Mouse (Mus musculus) C2C12 (cell line): ENCODE measurements around the gene Amer2. TPM values are rescaled to one million over a fixed set of nuclear protein-coding genes. Genes with fewer than 3 reads are reported as not detected.

Experiments
- H3K27me3 ChIP-seq: one replicate; pipeline ENCODE4 v1.6.1; 2011; ENCODE audit not compliant: control insufficient read depth, insufficient read depth, insufficient read length
- H3K36me3 ChIP-seq: one replicate; pipeline ENCODE4 v1.6.1; 2011; ENCODE audit not compliant: control insufficient read depth, insufficient read depth
- H3K4me3 ChIP-seq: one replicate; pipeline ENCODE4 v1.5.1; 2011; ENCODE audit warnings: mild to moderate bottlenecking, control low read depth; ENCODE audit not compliant: poor library complexity, insufficient read depth, severe bottlenecking
- H3K79me2 ChIP-seq: one replicate; pipeline ENCODE4 v1.6.1; 2011; ENCODE audit not compliant: control insufficient read depth, insufficient read depth
- H3K79me3 ChIP-seq: one replicate; pipeline ENCODE4 v1.6.1; 2011; ENCODE audit warnings: low read depth, control low read depth
- H3ac ChIP-seq: one replicate; pipeline ENCODE3; 2011; ENCODE audit warnings: low read depth; ENCODE audit not compliant: control insufficient read depth, insufficient read length
- CEBPB ChIP-seq: IDR thresholded peaks from one replicate; pipeline ENCODE4 v1.6.1; 2011; ENCODE audit warnings: low read depth, mild to moderate bottlenecking, control low read depth, moderate library complexity
- CTCF ChIP-seq: IDR thresholded peaks from one replicate; pipeline ENCODE4 v1.5.1; 2011; ENCODE audit not compliant: control insufficient read depth, insufficient read depth, insufficient read length
- FOSL1 ChIP-seq: IDR thresholded peaks from one replicate; pipeline ENCODE4 v1.8.0; 2011; ENCODE audit warnings: mild to moderate bottlenecking, low read length; ENCODE audit not compliant: poor library complexity, insufficient read depth, severe bottlenecking
- MAX ChIP-seq: IDR thresholded peaks from one replicate; pipeline ENCODE4 v1.6.1; 2011; ENCODE audit warnings: mild to moderate bottlenecking, control low read depth
- MYOD1 ChIP-seq: IDR thresholded peaks from one replicate; pipeline ENCODE4 v1.6.1; 2011; ENCODE audit warnings: low read depth; ENCODE audit not compliant: control insufficient read depth, insufficient read length
- MYOG ChIP-seq: IDR thresholded peaks from one replicate; pipeline ENCODE4 v1.6.1; 2011; ENCODE audit not compliant: control insufficient read depth, insufficient read length; ENCODE audit errors: extremely low read depth
- USF1 ChIP-seq: IDR thresholded peaks from one replicate; pipeline ENCODE4 v1.6.1; 2011; ENCODE audit warnings: low read depth, mild to moderate bottlenecking, control low read depth, moderate library complexity
- polyA plus RNA-seq: library from polyadenylated mRNA; unstranded; fragments of >200 nt; fragmentation: generic; extraction: Trizol; gene quantifications from one replicate; pipeline ENCODE4 v1.2.1, GENCODE M21; 2012; ENCODE audit warnings: missing spikeins

The Amer2 gene
- polyA plus RNA-seq, 1 experiment = under 0.01 TPM

- H3ac ChIP-seq = no peak overlapping the region
- no peaks in the 10 kb centered on the region for H3K79me2 ChIP-seq
- no peaks in the 10 kb centered on the region for H3K79me3 ChIP-seq
- no peaks in the 10 kb centered on the region for H3K36me3 ChIP-seq
- H3K4me3 ChIP-seq = no peak overlapping the region
- H3K27me3 ChIP-seq = peaks cover 28% of the 10 kb centered on the region
- TF ChIP-seq CTCF (no peak), CEBPB (no peak), FOSL1 (no peak), MYOG (no peak), USF1 (no peak), MAX (no peak), MYOD1 (no peak)
These were observed 10.8 kb downstream of the Amer2 start for GRCm38 (mm10) chr14:60383816-60384215.

- Histone ChIP-seq H3K79me2 (no peaks in the 10 kb centered on the region), H3K36me3 (no peaks in the 10 kb centered on the region), H3K27me3 (peaks cover 24% of the 10 kb centered on the region), H3ac (no peak overlapping the region), H3K4me3 (no peak overlapping the region), H3K79me3 (no peaks in the 10 kb centered on the region)
- TF ChIP-seq USF1 (no peak), MAX (no peak), MYOG (no peak), CEBPB (no peak), MYOD1 (no peak), CTCF (no peak), FOSL1 (no peak)
These were observed 11.2 kb downstream of the Amer2 start for GRCm38 (mm10) chr14:60384269-60384668.

- TF ChIP-seq MAX = no peak
- no peak for TF ChIP-seq MYOG
- TF ChIP-seq FOSL1 = no peak
- no peak for TF ChIP-seq USF1
- TF ChIP-seq MYOD1 = no peak
- TF ChIP-seq CTCF = no peak
- TF ChIP-seq CEBPB = no peak
- Histone ChIP-seq H3K4me3 (no peak overlapping the region), H3K27me3 (peaks cover 23% of the 10 kb centered on the region), H3K79me3 (no peaks in the 10 kb centered on the region), H3K79me2 (no peaks in the 10 kb centered on the region), H3ac (no peak overlapping the region), H3K36me3 (no peaks in the 10 kb centered on the region)
These were observed 12.1 kb downstream of the Amer2 start for GRCm38 (mm10) chr14:60385079-60385643.

GRCm38 (mm10) chr14:60386591-60387501, 13.8 kb downstream of the Amer2 start:
- Histone ChIP-seq H3K4me3 (no peak overlapping the region), H3K27me3 (peaks cover 26% of the 10 kb centered on the region), H3K79me2 (no peaks in the 10 kb centered on the region), H3ac (no peak overlapping the region), H3K36me3 (no peaks in the 10 kb centered on the region), H3K79me3 (no peaks in the 10 kb centered on the region)
- TF ChIP-seq MYOD1 = no peak
- no peak for TF ChIP-seq FOSL1

GRCm38 (mm10) chr14:60388332-60388731, 15.3 kb downstream of the Amer2 start:
- TF ChIP-seq MYOD1 = no peak
- TF ChIP-seq MAX = no peak
- TF ChIP-seq USF1 = no peak
- no peak for TF ChIP-seq CEBPB
- no peak for TF ChIP-seq FOSL1
- TF ChIP-seq CTCF = no peak
- TF ChIP-seq MYOG = no peak
- Histone ChIP-seq H3K79me3 (no peaks in the 10 kb centered on the region), H3K4me3 (no peak overlapping the region), H3K27me3 (peaks cover 26% of the 10 kb centered on the region), H3K36me3 (no peaks in the 10 kb centered on the region), H3ac (no peak overlapping the region), H3K79me2 (no peaks in the 10 kb centered on the region)

- peaks cover 9% of the 10 kb centered on the region for H3K27me3 ChIP-seq
- H3K79me3 ChIP-seq = no peaks in the 10 kb centered on the region
- TF ChIP-seq MYOG (no peak), USF1 (no peak), MYOD1 (no peak), CTCF (no peak), CEBPB (no peak), FOSL1 (no peak), MAX (no peak)
- no peaks in the 10 kb centered on the region for H3K36me3 ChIP-seq
- no peaks in the 10 kb centered on the region for H3K79me2 ChIP-seq
- H3ac ChIP-seq = no peak overlapping the region
- H3K4me3 ChIP-seq = no peak overlapping the region
These were observed 19.1 kb downstream of the Amer2 start for GRCm38 (mm10) chr14:60392202-60392601.
